Mouse (Mus musculus) adrenal gland, postnatal 10 days (tissue): ENCODE results near the gene Ptpn13. TPM values are rescaled to one million over a fixed set of nuclear protein-coding genes. Genes with fewer than 3 reads are reported as not detected.

Experiments used
- DNase-seq: peaks from one replicate; pipeline ENCODE4 v3.0.0; 2021; ENCODE audit warnings: mixed read lengths
- total RNA-seq, 2 experiments: library from RNA; stranded (reverse); gene quantifications; 2 replicates each; pipeline ENCODE4 v1.2.3; 2021

The Ptpn13 gene
- total RNA-seq, 2 experiments from 2014 or later = 16.3 to 17.4 TPM

DNA sequence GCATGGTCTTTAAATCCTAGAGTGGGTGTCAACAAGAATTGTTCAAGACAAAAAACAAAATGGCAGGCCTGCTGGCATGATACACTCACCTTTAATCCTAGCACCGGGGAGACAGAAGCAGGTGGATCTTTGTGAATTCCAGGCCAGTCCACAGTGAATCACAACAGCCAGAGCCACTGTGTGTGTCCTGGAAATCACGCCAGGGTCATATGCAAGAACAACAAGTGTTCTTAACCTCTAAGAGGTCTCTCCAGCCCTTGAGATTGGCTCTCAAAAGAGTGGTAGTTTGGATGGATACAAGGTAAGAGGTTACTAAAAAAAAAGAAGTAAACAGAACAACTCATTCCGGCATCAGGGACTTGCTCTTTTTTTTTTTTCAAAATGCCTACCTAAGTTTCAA lies 222.3 kb downstream of the Ptpn13 start:
- DNase-seq = no peak

Other genes starting within 250 kb of the Ptpn13 start
- 10 to 100 TPM; 11.9 to 14.9 TPM for gene Mapk10, start 213.9 kb upstream of the Ptpn13 start, total RNA-seq
- gene Slc10a6, start 204.2 kb downstream of the Ptpn13 start, total RNA-seq = 1 to 10 TPM; 1.6 to 2.5 TPM
- not detected for gene 1700016H13Rik, start 230.8 kb downstream of the Ptpn13 start, total RNA-seq